Mouse (Mus musculus) thymus, adult 2 months (tissue): ENCODE data around the gene Nav3.

ENCODE experiments used
- CTCF ChIP-seq: fragments of 200-500 bp; IDR thresholded peaks from 2 replicates; pipeline ENCODE4 v1.5.1; 2012; ENCODE audit warnings: mild to moderate bottlenecking, control low read depth, low read length, moderate library complexity, borderline replicate concordance; ENCODE audit not compliant: control insufficient read depth, poor library complexity, insufficient read depth; ENCODE audit errors: extremely low read depth
- POLR2A ChIP-seq: fragments of 200-500 bp; IDR thresholded peaks from 2 replicates; pipeline ENCODE4 v1.6.1; 2012; ENCODE audit warnings: mild to moderate bottlenecking, low read length, control low read depth, moderate library complexity; ENCODE audit not compliant: control insufficient read depth, poor library complexity, insufficient read depth; ENCODE audit errors: extremely low read depth

DNA sequence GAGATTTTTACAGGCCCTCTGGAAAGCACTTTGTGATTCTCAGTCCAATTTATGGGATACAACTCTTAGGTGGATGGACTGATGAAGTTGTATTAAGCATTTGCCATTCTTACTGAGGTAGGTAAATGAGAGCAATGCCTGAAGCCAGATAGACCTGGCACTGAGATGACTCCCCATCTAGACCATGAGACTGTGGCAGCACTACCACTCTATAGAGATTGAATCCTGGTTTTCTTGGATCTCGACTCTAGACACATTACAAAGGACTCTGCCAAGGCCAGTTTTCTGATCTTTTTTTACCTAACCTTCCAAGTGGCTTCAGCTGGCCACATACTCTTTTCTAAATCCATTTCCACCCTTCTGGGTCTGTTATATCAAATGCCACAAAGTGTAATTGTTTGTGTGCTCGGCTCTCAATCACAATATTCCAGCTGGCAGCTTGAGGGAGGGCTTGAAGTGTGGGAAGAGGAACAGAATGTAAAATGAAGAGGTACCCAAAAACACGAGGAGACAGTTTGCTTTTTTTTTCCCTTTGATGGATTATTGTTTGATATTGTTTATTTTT is 756.2 kb downstream of the Nav3 start:
- no peak for TF ChIP-seq CTCF
- TF ChIP-seq POLR2A, result no peak
